Mouse (Mus musculus): Measurements from ENCODE around the gene Srsf9. TPM values are rescaled to one million over a fixed set of nuclear protein-coding genes. Genes with fewer than 3 reads are reported as not detected.

Gene Srsf9
- total RNA-seq (2014; rRNA removed) (17.0 and 21.7 TPM in 2 replicates), polyA plus RNA-seq (2012; rRNA removed) (25.2 and 25.3 TPM in 2 replicates)

DNA sequence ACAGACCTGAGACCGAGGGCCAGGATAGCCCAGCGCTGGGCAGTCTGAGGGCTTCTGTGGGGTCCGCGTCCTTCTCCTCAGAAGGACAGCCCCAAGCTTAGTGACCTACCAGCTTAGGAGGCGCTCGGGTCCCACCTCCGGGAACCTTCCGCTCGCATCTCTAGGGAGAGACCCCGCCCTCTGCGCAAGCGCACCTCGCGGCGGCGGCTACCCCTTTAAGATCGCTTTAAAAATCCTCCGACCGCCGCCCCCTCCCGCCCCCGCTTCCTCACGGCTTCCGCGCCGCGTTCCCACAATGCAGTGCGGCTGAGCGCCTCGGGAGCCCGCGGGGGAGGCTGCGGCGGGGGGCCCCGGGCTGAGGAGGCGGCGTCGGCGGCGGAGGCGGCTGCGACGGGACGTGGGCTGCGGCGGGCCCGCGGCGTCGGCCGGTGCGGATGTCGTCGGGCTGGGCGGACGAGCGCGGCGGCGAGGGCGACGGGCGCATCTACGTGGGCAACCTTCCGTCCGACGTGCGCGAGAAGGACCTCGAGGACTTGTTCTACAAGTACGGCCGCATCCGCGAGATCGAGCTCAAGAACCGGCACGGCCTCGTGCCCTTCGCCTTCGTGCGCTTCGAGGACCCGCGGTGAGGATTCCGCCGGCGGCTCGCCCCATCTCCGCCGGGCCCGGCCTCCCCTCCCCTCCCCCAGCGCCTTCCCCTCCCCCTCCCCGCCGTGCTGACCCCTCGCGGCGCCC lies at the start of gene Srsf9:
TSS of gene Srsf9 (plus strand) at position 303 of the 735 bp plus-strand sequence.
- peaks cover 12% of the 10 kb centered on the region for H3K36me3 ChIP-seq (ENCODE audit: control insufficient read depth, insufficient read depth, low read length)
- H3K9ac ChIP-seq (ENCODE audit: low read depth, low read length): peak within 1 kb of the TSS; percentile 96
- peak within 1 kb of the TSS; percentile 51 for H3K27ac ChIP-seq (replicated peaks; ENCODE audit: insufficient read depth, low read depth, low read length)
- H3K4me3 ChIP-seq (ENCODE audit: insufficient read depth, low read depth, low read length): peak within 1 kb of the TSS; percentile 97
- under 1% methylated on average over 89 of the region's 97 CpGs for WGBS
- TF ChIP-seq CTCF (IDR thresholded peaks at IDR 0.05; ENCODE audit: low read depth, low read length) (no peak), POLR2A (IDR thresholded peaks at IDR 0.05; ENCODE audit: extremely low read depth, insufficient read depth, low read length) (0 out of 2 replicates have a peak, but pooled peaks have one; percentile 37)
- peak; percentile 76 for DNase-seq (ENCODE audit: extremely low read depth, low read depth, low spot score)
- H3K27me3 ChIP-seq (ENCODE audit: control insufficient read depth, insufficient read depth, low read length): no peaks in the 10 kb centered on the region
- 0 out of 2 replicates have a peak, but pooled peaks cover 6% of the 10 kb centered on the region for H3K4me1 ChIP-seq (ENCODE audit: control insufficient read depth, insufficient read depth, low read length)
- H3K79me2 ChIP-seq (ENCODE audit: control insufficient read depth, insufficient read depth, low read length): peaks cover 29% of the 10 kb centered on the region

DNA sequence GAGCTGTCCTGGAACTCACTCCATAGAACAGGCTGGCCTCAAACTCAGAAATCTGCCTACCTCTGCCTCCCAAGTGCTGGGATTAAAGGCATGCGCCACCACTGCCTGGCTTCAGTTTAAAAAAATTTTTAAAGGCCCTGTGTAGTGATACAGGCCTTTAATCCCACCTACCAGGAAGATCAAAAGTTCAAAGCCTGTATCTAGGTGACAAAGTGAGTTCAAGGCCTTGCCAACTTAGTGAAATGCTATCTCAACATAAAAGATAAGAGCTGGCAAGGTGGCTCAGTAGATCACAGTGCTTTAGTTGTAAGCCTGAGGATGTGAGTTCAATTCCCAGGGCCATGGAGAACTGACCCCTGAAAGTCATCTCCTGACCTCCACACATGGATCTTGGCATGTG lies 48.9 kb upstream of the Srsf9 start:
- TF ChIP-seq POLR2A (IDR thresholded peaks at IDR 0.05; ENCODE audit: extremely low read depth, insufficient read depth, low read length) (no peak), CTCF (IDR thresholded peaks at IDR 0.05; ENCODE audit: low read depth, low read length) (no peak)
- no peaks in the 10 kb centered on the region for H3K27me3 ChIP-seq (ENCODE audit: control insufficient read depth, insufficient read depth, low read length)
- no peak overlapping the region for H3K9ac ChIP-seq (ENCODE audit: low read depth, low read length)
- peaks cover 12% of the 10 kb centered on the region for H3K79me2 ChIP-seq (ENCODE audit: control insufficient read depth, insufficient read depth, low read length)
- H3K4me1 ChIP-seq (ENCODE audit: control insufficient read depth, insufficient read depth, low read length): peaks cover 6% of the 10 kb centered on the region
- H3K36me3 ChIP-seq (ENCODE audit: control insufficient read depth, insufficient read depth, low read length): no peaks in the 10 kb centered on the region
- H3K27ac ChIP-seq (replicated peaks; ENCODE audit: insufficient read depth, low read depth, low read length): no peak overlapping the region
- 38% methylated on average over 1 of the region's 1 CpGs for WGBS
- H3K4me3 ChIP-seq (ENCODE audit: insufficient read depth, low read depth, low read length): no peak overlapping the region
- peak; percentile 81 for DNase-seq (ENCODE audit: extremely low read depth, low read depth, low spot score)

- no peaks in the 10 kb centered on the region for H3K36me3 ChIP-seq (ENCODE audit: control insufficient read depth, insufficient read depth, low read length)
- no peak overlapping the region for H3K27ac ChIP-seq (replicated peaks; ENCODE audit: insufficient read depth, low read depth, low read length)
- WGBS: 75% methylated on average over 2 of the region's 2 CpGs
- DNase-seq (ENCODE audit: extremely low read depth, low read depth, low spot score): no peak
- no peak overlapping the region for H3K4me3 ChIP-seq (ENCODE audit: insufficient read depth, low read depth, low read length)
- no peaks in the 10 kb centered on the region for H3K27me3 ChIP-seq (ENCODE audit: control insufficient read depth, insufficient read depth, low read length)
- peaks cover 3% of the 10 kb centered on the region for H3K4me1 ChIP-seq (ENCODE audit: control insufficient read depth, insufficient read depth, low read length)
- no peak overlapping the region for H3K9ac ChIP-seq (ENCODE audit: low read depth, low read length)
- TF ChIP-seq POLR2A (IDR thresholded peaks at IDR 0.05; ENCODE audit: extremely low read depth, insufficient read depth, low read length): no peak
- TF ChIP-seq CTCF (IDR thresholded peaks at IDR 0.05; ENCODE audit: low read depth, low read length): no peak
- peaks cover 12% of the 10 kb centered on the region for H3K79me2 ChIP-seq (ENCODE audit: control insufficient read depth, insufficient read depth, low read length)
These were observed 48.2 kb upstream of the Srsf9 start for GRCm38 (mm10) chr5:115278785-115279184.

DNA sequence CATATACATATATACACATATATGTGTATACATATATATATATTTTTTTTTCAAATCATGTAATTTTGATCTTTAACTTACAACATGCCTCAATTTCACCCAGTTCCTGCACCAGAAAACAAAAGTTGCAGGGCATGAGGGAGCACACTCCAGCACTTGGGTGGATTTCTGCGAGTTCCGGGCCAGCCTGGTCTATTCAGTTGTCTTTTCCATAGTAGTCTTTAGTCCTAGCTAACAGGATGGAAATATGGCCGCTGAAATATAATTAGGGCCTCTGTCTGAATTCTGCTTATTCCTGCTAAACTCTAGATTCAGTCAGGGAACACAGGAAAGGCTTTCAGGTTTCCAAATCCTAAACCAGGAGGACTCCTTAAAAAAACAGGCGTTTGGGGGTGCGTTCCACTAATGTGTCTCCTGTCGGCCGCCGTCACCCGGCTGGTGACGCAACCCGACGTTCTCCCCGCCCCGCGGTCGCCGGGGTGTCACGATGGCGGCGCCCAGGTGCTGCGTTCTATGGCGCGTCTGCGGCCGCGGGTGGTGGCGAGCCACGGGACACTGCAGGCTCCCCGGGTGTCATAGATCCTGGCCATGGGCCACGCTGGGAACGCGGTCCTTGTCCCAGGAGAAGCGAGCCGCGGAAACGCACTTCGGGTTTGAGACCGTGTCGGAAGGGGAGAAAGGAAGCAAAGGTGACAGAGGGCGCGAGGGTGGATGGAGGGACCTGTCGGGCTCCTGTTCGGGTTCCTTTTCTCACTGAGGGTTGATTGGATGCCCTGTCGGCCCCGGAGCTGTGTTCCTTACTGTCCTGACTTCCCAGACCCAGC lies 47.5 kb upstream of the Srsf9 start, which contains the start of gene Coq5:
TSS of gene Coq5 (plus strand) at position 441 of the 824 bp plus-strand sequence.
- H3K4me1 ChIP-seq (ENCODE audit: control insufficient read depth, insufficient read depth, low read length): peaks cover 3% of the 10 kb centered on the region
- TF ChIP-seq CTCF (IDR thresholded peaks at IDR 0.05; ENCODE audit: low read depth, low read length): no peak
- peak; percentile 69; the same call in 1 of the 2 replicates for TF ChIP-seq POLR2A (IDR thresholded peaks at IDR 0.05; ENCODE audit: extremely low read depth, insufficient read depth, low read length)
- H3K4me3 ChIP-seq (ENCODE audit: insufficient read depth, low read depth, low read length): peak within 1 kb of the TSS; percentile 100
- H3K27ac ChIP-seq (replicated peaks; ENCODE audit: insufficient read depth, low read depth, low read length): peak within 1 kb of the TSS; percentile 88
- H3K27me3 ChIP-seq (ENCODE audit: control insufficient read depth, insufficient read depth, low read length): no peaks in the 10 kb centered on the region
- H3K9ac ChIP-seq (ENCODE audit: low read depth, low read length): peak within 1 kb of the TSS; percentile 98
- peaks cover 3% of the 10 kb centered on the region; the same call in 1 of the 2 replicates for H3K36me3 ChIP-seq (ENCODE audit: control insufficient read depth, insufficient read depth, low read length)
- H3K79me2 ChIP-seq (ENCODE audit: control insufficient read depth, insufficient read depth, low read length): peaks cover 12% of the 10 kb centered on the region
- WGBS: 3% methylated on average over 45 of the region's 45 CpGs
- DNase-seq (ENCODE audit: extremely low read depth, low read depth, low spot score): peak; percentile 57

DNA sequence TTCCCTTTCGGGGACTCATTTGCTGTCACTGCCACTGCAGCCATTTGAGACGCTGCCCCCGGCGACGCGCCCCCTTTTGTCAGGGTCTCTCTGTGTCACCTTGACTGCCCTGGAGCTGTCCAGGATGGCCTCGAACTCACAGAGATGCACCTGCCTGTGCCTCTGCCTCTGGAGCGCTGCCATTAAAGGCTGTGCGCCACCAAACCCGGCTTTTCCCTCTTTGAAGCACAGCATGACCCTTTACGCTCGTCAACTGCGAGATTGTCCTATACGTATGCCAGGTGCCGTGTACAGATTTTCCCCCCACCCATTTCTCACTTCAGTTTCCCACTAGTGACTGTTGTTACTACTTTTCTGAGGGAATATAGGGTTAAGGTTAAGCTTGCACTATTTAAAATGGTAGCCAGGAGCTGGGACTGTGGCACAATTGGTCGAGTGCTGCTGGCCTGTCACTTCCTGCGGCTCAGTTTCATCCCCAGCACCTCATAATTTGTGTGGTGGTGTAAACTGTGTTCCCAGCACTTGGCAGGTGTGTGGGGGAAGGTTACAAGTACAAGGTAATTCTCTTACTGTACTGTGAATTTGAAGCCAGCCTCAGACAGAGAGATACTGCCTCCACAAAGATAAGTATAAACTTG lies 46.8 kb upstream of the Srsf9 start:
- DNase-seq (ENCODE audit: extremely low read depth, low read depth, low spot score): no peak

More for the DNA sequence above, 46.8 kb upstream of the Srsf9 start:
- peaks cover 3% of the 10 kb centered on the region for H3K4me1 ChIP-seq (ENCODE audit: control insufficient read depth, insufficient read depth, low read length)
- peak overlapping the region; percentile 88 for H3K27ac ChIP-seq (replicated peaks; ENCODE audit: insufficient read depth, low read depth, low read length)
- H3K36me3 ChIP-seq (ENCODE audit: control insufficient read depth, insufficient read depth, low read length): peaks cover 6% of the 10 kb centered on the region; the same call in 1 of the 2 replicates
- H3K27me3 ChIP-seq (ENCODE audit: control insufficient read depth, insufficient read depth, low read length): no peaks in the 10 kb centered on the region
- H3K79me2 ChIP-seq (ENCODE audit: control insufficient read depth, insufficient read depth, low read length): peaks cover 12% of the 10 kb centered on the region
- H3K4me3 ChIP-seq (ENCODE audit: insufficient read depth, low read depth, low read length): peak overlapping the region; percentile 100
- H3K9ac ChIP-seq (ENCODE audit: low read depth, low read length): peak overlapping the region; percentile 98
- WGBS: 2% methylated on average over 17 of the region's 17 CpGs
- TF ChIP-seq POLR2A (IDR thresholded peaks at IDR 0.05; ENCODE audit: extremely low read depth, insufficient read depth, low read length): no peak
